Mouse (Mus musculus) olfactory bulb, adult 2 months (tissue): ENCODE measurements around the gene Heyl.

Experiments used
- CTCF ChIP-seq: fragments of 200-500 bp; IDR thresholded peaks from 2 replicates; pipeline ENCODE4 v1.5.1; 2012; ENCODE audit warnings: low read depth, mild to moderate bottlenecking, low read length, moderate library complexity; ENCODE audit not compliant: insufficient read depth
- POLR2A ChIP-seq: fragments of 200-500 bp; IDR thresholded peaks from 2 replicates; pipeline ENCODE4 v1.6.1; 2012; ENCODE audit warnings: mild to moderate bottlenecking, low read depth, low read length, moderate library complexity; ENCODE audit not compliant: insufficient read depth

DNA sequence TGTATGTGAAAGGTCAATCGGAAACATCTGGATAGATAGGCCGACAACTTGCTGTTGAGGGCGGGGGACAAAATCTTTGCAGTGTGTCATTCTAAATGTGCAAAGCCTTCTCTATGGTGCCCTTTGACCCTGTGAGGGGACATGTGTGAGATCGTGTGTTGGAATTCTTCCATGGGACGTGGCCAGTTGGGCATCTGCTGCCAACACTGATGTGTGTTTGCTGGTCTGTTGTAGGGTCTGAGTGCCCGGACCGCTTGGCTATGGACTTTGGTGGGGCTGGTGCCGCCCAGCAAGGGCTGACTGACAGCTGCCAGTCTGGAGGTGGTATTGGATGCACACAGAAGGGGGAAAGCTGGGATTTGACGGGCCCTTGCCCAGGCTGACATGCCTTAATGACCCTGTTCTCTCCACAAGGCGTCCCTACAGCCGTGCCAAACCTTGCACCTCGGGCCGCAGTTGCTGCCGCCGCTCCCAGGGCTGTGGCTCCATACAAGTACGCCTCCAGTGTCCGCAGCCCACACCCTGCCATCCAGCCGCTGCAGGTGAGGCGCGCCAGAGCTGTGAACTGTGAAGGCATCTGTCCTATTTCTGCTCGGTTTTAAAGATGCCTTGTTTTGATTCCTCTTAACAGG is 62.3 kb downstream of the Heyl start:
- no peak for TF ChIP-seq POLR2A
- TF ChIP-seq CTCF = no peak
